Mouse (Mus musculus): Measurements from ENCODE around the gene Rhoh. TPM values are rescaled to one million over a fixed set of nuclear protein-coding genes. Genes with fewer than 3 reads are reported as not detected.
A peak's percentile ranks its signal among the peaks of the same experiment; 100 is the strongest.

Gene Rhoh
- polyA plus RNA-seq, 1 experiment from 2014 or later, result 0.30 TPM

- no peaks in the 10 kb centered on the region for H3K36me3 ChIP-seq (ENCODE audit: control insufficient read depth, insufficient read depth)
Observed at GRCm38 (mm10) chr5:65882476-65883205, 21.6 kb downstream of the Rhoh start.

GRCm38 (mm10) chr5:65883355-65883754 is 22.3 kb downstream of the Rhoh start:
- H3K9ac ChIP-seq (replicated peaks; ENCODE audit: low read depth, low read length), result no peak overlapping the region
- 75% methylated on average over 5 of the region's 5 CpGs for whole genome bisulfite sequencing
- H3K9me3 ChIP-seq (ENCODE audit: control insufficient read depth, low read length), result no peaks in the 10 kb centered on the region
- no peak for ATAC-seq
- no peaks in the 10 kb centered on the region for H3K27me3 ChIP-seq (replicated peaks; ENCODE audit: control insufficient read depth, insufficient read depth, low read length)
- no peak overlapping the region for H3K4me3 ChIP-seq (replicated peaks; ENCODE audit: low read length)
- H3K27ac ChIP-seq (ENCODE audit: low read length), result no peak overlapping the region
- no peak overlapping the region for H3K4me2 ChIP-seq (ENCODE audit: low read length)
- H3K36me3 ChIP-seq (ENCODE audit: control insufficient read depth, insufficient read depth), result no peaks in the 10 kb centered on the region
- H3K4me1 ChIP-seq (replicated peaks; ENCODE audit: control insufficient read depth, insufficient read depth, low read length), result no peaks in the 10 kb centered on the region

More at GRCm38 (mm10) chr5:65882476-65883205, 21.6 kb downstream of the Rhoh start:
- H3K4me1 ChIP-seq (replicated peaks; ENCODE audit: control insufficient read depth, insufficient read depth, low read length), result no peaks in the 10 kb centered on the region
- no peak overlapping the region for H3K27ac ChIP-seq (ENCODE audit: low read length)
- no peaks in the 10 kb centered on the region for H3K27me3 ChIP-seq (replicated peaks; ENCODE audit: control insufficient read depth, insufficient read depth, low read length)
- H3K9ac ChIP-seq (replicated peaks; ENCODE audit: low read depth, low read length), result no peak overlapping the region
- WGBS, result 82% methylated on average over 10 of the region's 10 CpGs
- ATAC-seq, result no peak
- no peaks in the 10 kb centered on the region for H3K9me3 ChIP-seq (ENCODE audit: control insufficient read depth, low read length)
- H3K4me2 ChIP-seq (ENCODE audit: low read length), result no peak overlapping the region
- H3K4me3 ChIP-seq (replicated peaks; ENCODE audit: low read length), result no peak overlapping the region

- no peak for ATAC-seq
- Histone ChIP-seq H3K4me3 (replicated peaks; ENCODE audit: low read length) (no peak overlapping the region), H3K27ac (ENCODE audit: low read length) (no peak overlapping the region), H3K36me3 (ENCODE audit: control insufficient read depth, insufficient read depth) (no peaks in the 10 kb centered on the region), H3K4me1 (replicated peaks; ENCODE audit: control insufficient read depth, insufficient read depth, low read length) (no peaks in the 10 kb centered on the region), H3K27me3 (replicated peaks; ENCODE audit: control insufficient read depth, insufficient read depth, low read length) (no peaks in the 10 kb centered on the region), H3K9me3 (ENCODE audit: control insufficient read depth, low read length) (no peaks in the 10 kb centered on the region), H3K4me2 (ENCODE audit: low read length) (no peak overlapping the region), H3K9ac (replicated peaks; ENCODE audit: low read depth, low read length) (no peak overlapping the region)
- WGBS, result 59% methylated on average over 15 of the region's 15 CpGs
Observed at GRCm38 (mm10) chr5:65885699-65886443, 24.9 kb downstream of the Rhoh start.

GRCm38 (mm10) chr5:65888102-65888501 is 27.1 kb downstream of the Rhoh start:
- Histone ChIP-seq H3K36me3 (ENCODE audit: control insufficient read depth, insufficient read depth) (no peaks in the 10 kb centered on the region), H3K9me3 (ENCODE audit: control insufficient read depth, low read length) (no peaks in the 10 kb centered on the region), H3K4me3 (replicated peaks; ENCODE audit: low read length) (no peak overlapping the region), H3K4me2 (ENCODE audit: low read length) (no peak overlapping the region), H3K9ac (replicated peaks; ENCODE audit: low read depth, low read length) (no peak overlapping the region), H3K27ac (ENCODE audit: low read length) (no peak overlapping the region), H3K4me1 (replicated peaks; ENCODE audit: control insufficient read depth, insufficient read depth, low read length) (0 out of 2 replicates have a peak, but pooled peaks cover 4% of the 10 kb centered on the region), H3K27me3 (replicated peaks; ENCODE audit: control insufficient read depth, insufficient read depth, low read length) (no peaks in the 10 kb centered on the region)
- ATAC-seq, result no peak
- 90% methylated on average over 5 of the region's 5 CpGs for WGBS

GRCm38 (mm10) chr5:65888998-65889397 is 28.0 kb downstream of the Rhoh start:
- Histone ChIP-seq H3K27me3 (replicated peaks; ENCODE audit: control insufficient read depth, insufficient read depth, low read length) (no peaks in the 10 kb centered on the region), H3K9ac (replicated peaks; ENCODE audit: low read depth, low read length) (no peak overlapping the region), H3K4me3 (replicated peaks; ENCODE audit: low read length) (no peak overlapping the region), H3K4me2 (ENCODE audit: low read length) (no peak overlapping the region), H3K36me3 (ENCODE audit: control insufficient read depth, insufficient read depth) (no peaks in the 10 kb centered on the region), H3K4me1 (replicated peaks; ENCODE audit: control insufficient read depth, insufficient read depth, low read length) (0 out of 2 replicates have a peak, but pooled peaks cover 4% of the 10 kb centered on the region), H3K9me3 (ENCODE audit: control insufficient read depth, low read length) (no peaks in the 10 kb centered on the region), H3K27ac (ENCODE audit: low read length) (no peak overlapping the region)
- WGBS, result 73% methylated on average over 5 of the region's 5 CpGs
- ATAC-seq, result no peak

- peak; percentile 61 for ATAC-seq
- no peaks in the 10 kb centered on the region for H3K9me3 ChIP-seq (ENCODE audit: control insufficient read depth, low read length)
- 43% methylated on average over 14 of the region's 14 CpGs for whole genome bisulfite sequencing
- no peak overlapping the region for H3K4me3 ChIP-seq (replicated peaks; ENCODE audit: low read length)
- no peaks in the 10 kb centered on the region for H3K27me3 ChIP-seq (replicated peaks; ENCODE audit: control insufficient read depth, insufficient read depth, low read length)
- no peak overlapping the region for H3K27ac ChIP-seq (ENCODE audit: low read length)
- 0 out of 2 replicates have a peak, but pooled peaks cover 4% of the 10 kb centered on the region for H3K4me1 ChIP-seq (replicated peaks; ENCODE audit: control insufficient read depth, insufficient read depth, low read length)
- no peak overlapping the region; the same call in 1 of the 2 replicates for H3K4me2 ChIP-seq (ENCODE audit: low read length)
- no peak overlapping the region for H3K9ac ChIP-seq (replicated peaks; ENCODE audit: low read depth, low read length)
- no peaks in the 10 kb centered on the region for H3K36me3 ChIP-seq (ENCODE audit: control insufficient read depth, insufficient read depth)
Observed at GRCm38 (mm10) chr5:65891251-65891826, 30.3 kb downstream of the Rhoh start.

GRCm38 (mm10) chr5:65895121-65895692 is 34.2 kb downstream of the Rhoh start:
- H3K4me1 ChIP-seq (replicated peaks; ENCODE audit: control insufficient read depth, insufficient read depth, low read length), result 0 out of 2 replicates have a peak, but pooled peaks cover 4% of the 10 kb centered on the region
- H3K4me2 ChIP-seq (ENCODE audit: low read length), result no peak overlapping the region
- H3K36me3 ChIP-seq (ENCODE audit: control insufficient read depth, insufficient read depth), result no peaks in the 10 kb centered on the region
- 92% methylated on average over 6 of the region's 6 CpGs for WGBS
- H3K27me3 ChIP-seq (replicated peaks; ENCODE audit: control insufficient read depth, insufficient read depth, low read length), result no peaks in the 10 kb centered on the region
- no peak overlapping the region for H3K9ac ChIP-seq (replicated peaks; ENCODE audit: low read depth, low read length)
- no peak overlapping the region for H3K4me3 ChIP-seq (replicated peaks; ENCODE audit: low read length)
- ATAC-seq, result no peak
- no peak overlapping the region for H3K27ac ChIP-seq (ENCODE audit: low read length)
- no peaks in the 10 kb centered on the region for H3K9me3 ChIP-seq (ENCODE audit: control insufficient read depth, low read length)

- Histone ChIP-seq H3K4me3 (replicated peaks; ENCODE audit: low read length) (no peak overlapping the region), H3K4me2 (ENCODE audit: low read length) (no peak overlapping the region), H3K4me1 (replicated peaks; ENCODE audit: control insufficient read depth, insufficient read depth, low read length) (0 out of 2 replicates have a peak, but pooled peaks cover 4% of the 10 kb centered on the region), H3K27ac (ENCODE audit: low read length) (no peak overlapping the region), H3K36me3 (ENCODE audit: control insufficient read depth, insufficient read depth) (no peaks in the 10 kb centered on the region), H3K9ac (replicated peaks; ENCODE audit: low read depth, low read length) (no peak overlapping the region), H3K9me3 (ENCODE audit: control insufficient read depth, low read length) (no peaks in the 10 kb centered on the region), H3K27me3 (replicated peaks; ENCODE audit: control insufficient read depth, insufficient read depth, low read length) (no peaks in the 10 kb centered on the region)
- WGBS, result 75% methylated on average over 7 of the region's 7 CpGs
- no peak for ATAC-seq
Observed at GRCm38 (mm10) chr5:65895764-65896163, 34.8 kb downstream of the Rhoh start.

GRCm38 (mm10) chr5:65897731-65898130 is 36.7 kb downstream of the Rhoh start:
- H3K9me3 ChIP-seq (ENCODE audit: control insufficient read depth, low read length), result no peaks in the 10 kb centered on the region
- H3K4me3 ChIP-seq (replicated peaks; ENCODE audit: low read length), result no peak overlapping the region
- no peak overlapping the region for H3K9ac ChIP-seq (replicated peaks; ENCODE audit: low read depth, low read length)
- no peak overlapping the region for H3K4me2 ChIP-seq (ENCODE audit: low read length)
- no peak for ATAC-seq
- H3K4me1 ChIP-seq (replicated peaks; ENCODE audit: control insufficient read depth, insufficient read depth, low read length), result 0 out of 2 replicates have a peak, but pooled peaks cover 3% of the 10 kb centered on the region
- H3K36me3 ChIP-seq (ENCODE audit: control insufficient read depth, insufficient read depth), result no peaks in the 10 kb centered on the region
- H3K27ac ChIP-seq (ENCODE audit: low read length), result no peak overlapping the region
- H3K27me3 ChIP-seq (replicated peaks; ENCODE audit: control insufficient read depth, insufficient read depth, low read length), result no peaks in the 10 kb centered on the region
- WGBS, result 93% methylated on average over 2 of the region's 2 CpGs
